Mouse (Mus musculus) heart, embryonic 16.5 days (tissue): ENCODE measurements around the gene Dpp6. TPM values are rescaled to one million over a fixed set of nuclear protein-coding genes. Genes with fewer than 3 reads are reported as not detected.

ENCODE experiments used
- ATAC-seq: fragments of 200-750 bp; cut with Nextera tagmentation; replicated peaks from 2 replicates; pipeline ENCODE4 v1.8.0; 2017; ENCODE audit warnings: moderate number of reproducible peaks; ENCODE audit not compliant: insufficient read depth, low FRiP score; ENCODE audit errors: extremely low read depth
- H3K27ac ChIP-seq: fragments of 300-500 bp; sonication (generic); 2 replicates; pipeline ENCODE4 v1.5.1; 2014; ENCODE audit warnings: mild to moderate bottlenecking, low read length, control low read depth, moderate library complexity
- H3K27me3 ChIP-seq: fragments of 300-500 bp; sonication (generic); 2 replicates; pipeline ENCODE4 v1.6.1; 2014; ENCODE audit warnings: low read length, mixed read lengths; ENCODE audit not compliant: control insufficient read depth, insufficient read depth
- H3K36me3 ChIP-seq: fragments of 300-500 bp; sonication (generic); 2 replicates; pipeline ENCODE4 v1.6.1; 2014; ENCODE audit not compliant: control insufficient read depth, insufficient read depth
- H3K4me1 ChIP-seq: fragments of 300-500 bp; sonication (generic); 2 replicates; pipeline ENCODE4 v1.6.1; 2014; ENCODE audit warnings: low read length, mixed read lengths; ENCODE audit not compliant: control insufficient read depth, insufficient read depth
- H3K4me2 ChIP-seq: fragments of 300-500 bp; sonication (generic); 2 replicates; pipeline ENCODE4 v1.6.1; 2014; ENCODE audit warnings: low read depth, mild to moderate bottlenecking, control low read depth, low read length
- H3K4me3 ChIP-seq: fragments of 300-500 bp; sonication (generic); 2 replicates; pipeline ENCODE4 v1.5.1; 2014; ENCODE audit warnings: mild to moderate bottlenecking, control low read depth, low read length
- H3K9ac ChIP-seq: fragments of 300-500 bp; sonication (generic); 2 replicates; pipeline ENCODE4 v1.6.1; 2014; ENCODE audit warnings: low read length, control low read depth
- H3K9me3 ChIP-seq: fragments of 300-500 bp; sonication (generic); replicated peaks from 2 replicates; pipeline ENCODE4 v1.6.1; 2016; ENCODE audit warnings: low read length; ENCODE audit not compliant: control insufficient read depth
- WGBS: fragments of 180-500 bp; shearing (Covaris S2); extraction: QIAGEN DNeasy Blood & Tissue Kit; methylation state at CpG from one replicate; pipeline ENCODE4 v1.1.7; 2014; 5-methylcytosine and 5-hydroxymethylcytosine counted together
- polyA plus RNA-seq: library from polyadenylated mRNA; unstranded; fragments of >200 nt; fragmentation: Nextera tagmentation; extraction: Ambion mirVana; gene quantifications from 2 replicates; pipeline ENCODE4 v1.2.1, GENCODE M21; 2015

Dpp6 gene
- polyA plus RNA-seq, 1 experiment from 2014 or later: 0.91 TPM

DNA sequence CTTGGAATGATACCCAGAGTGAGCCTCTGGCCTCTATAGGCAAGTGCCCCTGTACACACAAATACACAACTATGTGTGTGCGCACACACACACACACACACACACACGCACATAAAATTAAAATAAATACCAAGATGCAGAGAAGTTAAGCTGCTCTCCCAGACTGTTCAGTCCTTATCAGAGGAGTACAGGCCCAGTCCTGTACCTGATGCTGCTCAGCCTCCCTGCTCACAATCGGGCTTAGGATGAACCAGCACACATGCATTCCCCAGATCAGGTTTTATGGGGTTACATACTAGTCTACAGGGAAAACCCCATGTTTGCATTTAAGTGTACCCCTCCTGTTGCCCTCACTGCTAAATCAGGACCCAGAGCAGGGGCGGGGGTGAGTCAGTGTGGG is 847.1 kb downstream of the Dpp6 start:
- no peaks in the 10 kb centered on the region for H3K4me1 ChIP-seq
- 78% methylated on average over 4 of the region's 4 CpGs for whole genome bisulfite sequencing
- no peak overlapping the region for H3K4me3 ChIP-seq
- no peak overlapping the region for H3K4me2 ChIP-seq
- H3K27ac ChIP-seq: no peak overlapping the region
- no peaks in the 10 kb centered on the region for H3K36me3 ChIP-seq
- ATAC-seq: no peak
- no peaks in the 10 kb centered on the region for H3K9me3 ChIP-seq
- H3K9ac ChIP-seq: no peak overlapping the region
- H3K27me3 ChIP-seq: no peaks in the 10 kb centered on the region

DNA sequence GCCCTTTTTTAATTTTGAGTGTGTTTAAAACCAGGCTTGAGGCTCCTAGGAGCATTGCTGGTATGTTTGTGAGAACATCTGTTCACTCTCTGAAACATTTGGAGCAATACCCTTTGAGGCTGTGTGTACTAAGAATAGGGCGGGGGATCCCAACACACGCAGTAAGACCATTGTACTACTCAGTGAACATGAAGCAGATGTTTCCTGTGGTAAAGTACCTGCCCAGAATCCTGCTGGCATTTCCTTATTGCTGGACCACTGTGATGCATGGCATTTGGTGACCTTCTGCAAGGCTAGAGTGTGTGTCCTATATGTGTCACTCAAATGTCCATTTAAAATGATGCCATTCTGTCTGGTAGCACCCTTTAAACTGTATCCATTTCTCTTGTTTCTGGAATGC is 854.5 kb downstream of the Dpp6 start:
- WGBS: 45% methylated on average over 2 of the region's 2 CpGs
- no peaks in the 10 kb centered on the region for H3K9me3 ChIP-seq
- no peak overlapping the region for H3K27ac ChIP-seq
- H3K4me2 ChIP-seq: no peak overlapping the region
- H3K9ac ChIP-seq: no peak overlapping the region
- ATAC-seq: no peak
- H3K4me1 ChIP-seq: no peaks in the 10 kb centered on the region
- H3K27me3 ChIP-seq: no peaks in the 10 kb centered on the region
- no peak overlapping the region for H3K4me3 ChIP-seq
- no peaks in the 10 kb centered on the region for H3K36me3 ChIP-seq

DNA sequence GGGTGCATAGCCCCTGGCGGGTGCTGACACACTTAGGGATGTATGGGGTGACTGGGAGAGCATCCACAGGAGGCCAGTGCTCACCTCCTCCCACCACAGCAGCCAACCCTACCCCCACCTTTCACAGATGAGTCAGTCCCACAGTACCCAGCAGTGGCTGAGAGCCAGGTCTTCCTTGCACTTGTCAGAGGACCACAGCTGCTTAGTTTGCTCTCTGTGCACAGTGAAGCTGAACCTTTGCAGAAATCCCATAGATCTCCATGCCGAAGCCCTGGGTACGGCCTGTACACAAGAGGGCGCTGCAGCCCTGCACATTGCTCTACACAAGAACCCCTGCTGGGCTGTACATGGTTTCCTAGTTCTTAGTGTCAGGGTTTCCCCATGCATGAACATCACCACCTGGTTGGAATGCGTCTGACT is 860.3 kb downstream of the Dpp6 start:
- no peak for ATAC-seq
- Histone ChIP-seq H3K36me3 (no peaks in the 10 kb centered on the region), H3K4me3 (no peak overlapping the region), H3K4me2 (no peak overlapping the region), H3K9me3 (no peaks in the 10 kb centered on the region), H3K9ac (no peak overlapping the region), H3K27me3 (no peaks in the 10 kb centered on the region), H3K4me1 (no peaks in the 10 kb centered on the region), H3K27ac (no peak overlapping the region)
- WGBS: 43% methylated on average over 5 of the region's 5 CpGs

DNA sequence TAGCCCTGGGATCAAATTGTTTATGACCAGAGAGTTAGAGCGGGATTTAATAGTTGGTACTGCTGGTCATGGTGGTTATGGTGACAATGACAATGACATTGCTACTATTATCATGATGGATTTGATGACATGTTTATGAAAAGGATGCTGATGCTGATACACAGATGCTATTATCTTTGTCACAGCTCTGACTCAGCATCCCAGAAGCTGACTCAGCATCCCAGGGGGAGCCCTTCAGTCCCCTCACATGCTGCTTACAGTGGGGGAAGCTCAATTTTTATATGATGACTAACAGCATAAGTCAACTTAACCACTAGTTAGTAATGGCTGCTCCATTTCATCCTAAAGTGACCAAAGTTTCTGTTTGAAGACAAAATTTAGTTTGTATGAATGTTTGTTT is 862.1 kb downstream of the Dpp6 start:
- Histone ChIP-seq H3K27ac (no peak overlapping the region), H3K27me3 (no peaks in the 10 kb centered on the region), H3K4me1 (no peaks in the 10 kb centered on the region), H3K4me3 (no peak overlapping the region), H3K9me3 (no peaks in the 10 kb centered on the region), H3K4me2 (no peak overlapping the region), H3K9ac (no peak overlapping the region), H3K36me3 (no peaks in the 10 kb centered on the region)
- no peak for ATAC-seq
- WGBS: 95% methylated on average over 1 of the region's 1 CpGs

DNA sequence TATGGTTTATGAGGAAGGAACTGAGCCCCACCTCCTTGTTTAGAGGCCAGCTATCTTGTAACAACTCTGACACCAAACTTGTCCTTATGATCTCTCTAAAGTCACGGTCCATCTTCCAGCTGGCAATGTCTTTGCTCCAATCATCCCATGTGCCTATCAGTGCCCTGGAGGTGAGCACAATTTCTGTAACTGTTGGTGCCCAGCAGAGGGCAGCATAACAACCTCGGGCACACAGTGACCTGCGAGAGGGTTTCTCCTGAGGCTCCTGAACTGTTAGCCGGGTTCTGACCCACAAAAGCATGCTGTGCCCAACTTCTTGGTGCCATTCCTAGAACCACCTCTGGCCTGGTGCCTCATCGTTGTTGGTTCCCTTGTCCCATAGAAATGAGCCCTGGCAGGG is 863.5 kb downstream of the Dpp6 start:
- H3K4me1 ChIP-seq: no peaks in the 10 kb centered on the region
- no peak overlapping the region for H3K9ac ChIP-seq
- ATAC-seq: no peak
- no peak overlapping the region for H3K4me2 ChIP-seq
- 30% methylated on average over 5 of the region's 5 CpGs for WGBS
- H3K36me3 ChIP-seq: no peaks in the 10 kb centered on the region
- H3K27me3 ChIP-seq: no peaks in the 10 kb centered on the region
- H3K9me3 ChIP-seq: no peaks in the 10 kb centered on the region
- no peak overlapping the region for H3K27ac ChIP-seq
- H3K4me3 ChIP-seq: no peak overlapping the region

DNA sequence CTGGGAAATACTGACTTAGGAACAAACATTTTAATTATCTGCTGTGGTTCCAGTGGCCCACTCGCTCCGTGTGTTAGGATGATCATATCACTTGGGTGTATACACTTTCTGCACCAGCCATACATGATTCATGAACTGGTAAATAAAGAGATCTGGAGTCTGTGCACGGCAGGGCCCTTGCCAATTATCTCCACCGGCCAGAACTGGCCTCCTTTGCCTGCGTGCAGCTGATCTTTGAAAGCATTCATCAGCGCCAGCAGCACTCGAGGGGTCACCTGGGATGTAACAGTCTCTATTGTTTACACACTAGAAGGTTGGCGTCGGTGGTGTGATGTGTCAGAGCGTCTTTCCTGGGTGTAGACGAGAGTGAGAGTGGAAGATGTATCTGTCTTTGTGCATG is 868.2 kb downstream of the Dpp6 start:
- Histone ChIP-seq H3K4me1 (no peaks in the 10 kb centered on the region), H3K36me3 (no peaks in the 10 kb centered on the region), H3K9ac (no peak overlapping the region), H3K4me3 (no peak overlapping the region), H3K27ac (no peak overlapping the region), H3K27me3 (no peaks in the 10 kb centered on the region), H3K4me2 (no peak overlapping the region), H3K9me3 (no peaks in the 10 kb centered on the region; the same call in 1 of the 2 replicates)
- WGBS: 54% methylated on average over 11 of the region's 11 CpGs
- no peak for ATAC-seq

DNA sequence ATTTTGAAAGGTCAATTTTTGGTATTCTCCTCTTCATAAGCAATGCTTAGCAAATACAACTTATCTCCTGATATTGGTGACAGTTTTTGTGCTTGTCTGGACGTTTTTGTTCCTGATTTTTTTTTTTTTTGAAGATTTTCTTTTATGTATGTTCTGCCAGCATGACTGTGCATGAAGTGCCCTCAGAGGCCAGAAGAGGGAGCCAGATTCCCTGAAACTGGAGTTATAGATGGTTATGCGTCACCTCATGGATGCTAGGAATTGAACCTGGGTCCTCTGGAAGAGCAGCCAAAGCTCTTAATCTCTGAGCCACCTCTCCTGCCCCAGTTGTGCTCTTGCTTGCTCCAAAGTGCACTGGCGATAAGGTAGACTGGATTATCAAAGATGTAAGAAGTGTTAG is 868.9 kb downstream of the Dpp6 start:
- Histone ChIP-seq H3K9me3 (no peaks in the 10 kb centered on the region; the same call in 1 of the 2 replicates), H3K4me1 (no peaks in the 10 kb centered on the region), H3K4me2 (no peak overlapping the region), H3K36me3 (no peaks in the 10 kb centered on the region), H3K9ac (no peak overlapping the region), H3K27ac (no peak overlapping the region), H3K4me3 (no peak overlapping the region), H3K27me3 (no peaks in the 10 kb centered on the region)
- 63% methylated on average over 3 of the region's 3 CpGs for WGBS
- ATAC-seq: no peak

DNA sequence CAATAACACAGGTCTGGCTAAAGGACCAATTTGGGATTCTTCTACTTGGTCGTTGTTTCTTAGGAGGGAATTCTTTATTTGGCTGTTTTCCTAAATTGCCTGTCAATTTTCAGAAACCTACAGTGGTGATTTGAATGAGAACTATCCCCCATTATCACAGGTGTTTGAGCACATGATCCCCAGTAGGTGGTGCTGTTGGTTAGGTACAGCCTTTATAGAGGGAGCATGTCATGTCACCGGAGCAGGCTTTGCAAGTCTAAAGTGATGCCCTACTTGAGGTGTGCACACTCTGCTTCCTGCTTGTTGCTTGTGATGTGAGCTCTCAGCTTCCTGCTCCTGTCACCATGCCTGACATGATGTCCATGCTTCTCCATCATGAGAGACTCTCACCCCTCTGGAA is 870.3 kb downstream of the Dpp6 start:
- WGBS: 75% methylated on average over 2 of the region's 2 CpGs
- Histone ChIP-seq H3K9ac (no peak overlapping the region), H3K36me3 (no peaks in the 10 kb centered on the region), H3K27me3 (no peaks in the 10 kb centered on the region), H3K4me2 (no peak overlapping the region), H3K9me3 (no peaks in the 10 kb centered on the region; the same call in 1 of the 2 replicates), H3K4me3 (no peak overlapping the region), H3K27ac (no peak overlapping the region), H3K4me1 (no peaks in the 10 kb centered on the region)
- ATAC-seq: no peak

DNA sequence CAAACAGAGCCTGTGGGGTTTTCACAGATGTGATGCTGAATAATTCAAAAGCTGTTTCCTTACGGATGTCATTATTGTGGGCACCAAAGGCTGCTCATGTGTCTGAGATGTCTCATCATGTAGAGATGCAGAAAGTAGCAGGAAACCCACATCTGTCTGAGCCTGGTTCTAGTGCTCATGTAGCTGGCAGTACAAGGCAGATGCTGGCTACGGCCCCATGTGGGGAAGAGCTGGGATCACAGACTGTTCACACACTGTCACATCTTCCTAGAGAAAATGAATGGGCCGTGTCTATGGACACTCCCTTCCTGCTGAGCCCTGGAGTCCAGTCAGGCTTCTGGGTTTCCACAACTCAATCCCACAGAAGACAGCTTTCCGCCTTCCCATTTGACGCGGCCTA is 885.5 kb downstream of the Dpp6 start:
- H3K4me1 ChIP-seq: no peaks in the 10 kb centered on the region
- H3K4me2 ChIP-seq: no peak overlapping the region
- no peak overlapping the region for H3K9ac ChIP-seq
- no peak overlapping the region for H3K4me3 ChIP-seq
- no peak for ATAC-seq
- no peaks in the 10 kb centered on the region for H3K27me3 ChIP-seq
- no peak overlapping the region for H3K27ac ChIP-seq
- no peaks in the 10 kb centered on the region for H3K9me3 ChIP-seq
- no peaks in the 10 kb centered on the region for H3K36me3 ChIP-seq
- 79% methylated on average over 6 of the region's 6 CpGs for WGBS

DNA sequence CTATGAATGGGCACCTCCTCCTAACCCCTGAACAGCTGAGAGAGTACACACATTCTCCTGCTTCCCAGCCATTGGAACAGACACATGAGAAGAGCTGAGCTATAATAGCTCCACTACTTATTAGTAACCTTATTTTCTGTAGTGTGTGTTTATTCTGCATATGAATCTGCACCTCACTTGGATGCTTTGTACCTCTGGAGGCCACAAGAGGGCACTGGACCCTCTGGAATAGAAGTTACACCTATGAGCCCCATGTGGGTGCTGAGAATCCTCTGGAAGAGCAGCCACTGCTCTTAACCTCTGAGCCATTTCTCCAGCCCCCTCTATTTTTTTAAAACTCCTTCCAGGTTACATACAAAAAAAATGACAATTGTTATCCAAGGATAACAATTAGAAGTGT is 888.0 kb downstream of the Dpp6 start:
- H3K36me3 ChIP-seq: no peaks in the 10 kb centered on the region
- no peak for ATAC-seq
- no peak overlapping the region for H3K27ac ChIP-seq
- peaks cover 11% of the 10 kb centered on the region for H3K4me1 ChIP-seq
- no peak overlapping the region for H3K9ac ChIP-seq
- no peak overlapping the region for H3K4me2 ChIP-seq
- no peak overlapping the region for H3K4me3 ChIP-seq
- H3K27me3 ChIP-seq: no peaks in the 10 kb centered on the region
- H3K9me3 ChIP-seq: no peaks in the 10 kb centered on the region
